Mouse (Mus musculus) hindbrain, embryonic 16.5 days (tissue): ENCODE data around the gene Cntnap4. TPM values are rescaled to one million over a fixed set of nuclear protein-coding genes. Genes with fewer than 3 reads are reported as not detected.
"Not testable (repeated sequence)": the region's sequence is repeated elsewhere in the genome, so short reads cannot be mapped to it uniquely, and the experiment has no call there.

Experiments
- ATAC-seq: fragments of 200-750 bp; cut with Nextera tagmentation; 2 replicates; pipeline ENCODE4 v1.8.0; 2017; ENCODE audit warnings: moderate TSS enrichment, moderate library complexity
- H3K27ac ChIP-seq: fragments of 300-500 bp; sonication (generic); 2 replicates; pipeline ENCODE4 v1.5.1; 2014; ENCODE audit warnings: low read depth, mild to moderate bottlenecking, control low read depth, low read length, moderate library complexity
- H3K27me3 ChIP-seq: fragments of 300-500 bp; sonication (generic); replicated peaks from 2 replicates; pipeline ENCODE4 v1.6.1; 2014; ENCODE audit warnings: low read length; ENCODE audit not compliant: control insufficient read depth, insufficient read depth
- H3K36me3 ChIP-seq: fragments of 300-500 bp; sonication (generic); 2 replicates; pipeline ENCODE4 v1.6.1; 2014; ENCODE audit warnings: mild to moderate bottlenecking, low read length, moderate library complexity, mixed read lengths; ENCODE audit not compliant: control insufficient read depth, insufficient read depth
- H3K4me1 ChIP-seq: fragments of 300-500 bp; sonication (generic); 2 replicates; pipeline ENCODE4 v1.6.1; 2014; ENCODE audit warnings: low read depth, low read length; ENCODE audit not compliant: control insufficient read depth, insufficient read depth
- H3K4me2 ChIP-seq: fragments of 300-500 bp; sonication (generic); 2 replicates; pipeline ENCODE4 v1.6.1; 2014; ENCODE audit warnings: mild to moderate bottlenecking, low read length, control low read depth, moderate library complexity
- H3K4me3 ChIP-seq: fragments of 300-500 bp; sonication (generic); 2 replicates; pipeline ENCODE4 v1.5.1; 2014; ENCODE audit warnings: mild to moderate bottlenecking, low read length, control low read depth, moderate library complexity
- H3K9ac ChIP-seq: fragments of 300-500 bp; sonication (generic); 2 replicates; pipeline ENCODE4 v1.6.1; 2014; ENCODE audit warnings: low read depth, mild to moderate bottlenecking, control low read depth, low read length, moderate library complexity
- H3K9me3 ChIP-seq: fragments of 300-500 bp; sonication (generic); 2 replicates; pipeline ENCODE4 v1.6.1; 2014; ENCODE audit warnings: mild to moderate bottlenecking, low read length, moderate library complexity; ENCODE audit not compliant: control insufficient read depth
- WGBS: fragments of 180-500 bp; shearing (Covaris S2); extraction: QIAGEN DNeasy Blood & Tissue Kit; methylation state at CpG from one replicate; pipeline ENCODE4 v1.1.7; 2014; 5-methylcytosine and 5-hydroxymethylcytosine counted together
- polyA plus RNA-seq: library from polyadenylated mRNA; unstranded; fragments of >200 nt; fragmentation: Nextera tagmentation; extraction: Ambion mirVana; gene quantifications from 2 replicates; pipeline ENCODE4 v1.2.1, GENCODE M21; 2015

Gene Cntnap4
- polyA plus RNA-seq, 1 experiment from 2014 or later = 22.1 TPM

GRCm38 (mm10) chr8:112747296-112747695 lies 177.5 kb downstream of the Cntnap4 start:
- Histone ChIP-seq H3K4me3 (no peak overlapping the region), H3K9me3 (no peaks in the 10 kb centered on the region), H3K4me1 (no peaks in the 10 kb centered on the region), H3K9ac (no peak overlapping the region), H3K27ac (0 out of 2 replicates have a peak overlapping the region, but pooled peaks have one; percentile 17), H3K27me3 (no peaks in the 10 kb centered on the region), H3K4me2 (no peak overlapping the region), H3K36me3 (no peaks in the 10 kb centered on the region)
- no peak for ATAC-seq
- WGBS = 86% methylated on average over 5 of the region's 5 CpGs

GRCm38 (mm10) chr8:112755171-112755570 lies 185.3 kb downstream of the Cntnap4 start:
- no peak overlapping the region for H3K4me3 ChIP-seq
- H3K9ac ChIP-seq = no peak overlapping the region
- H3K9me3 ChIP-seq = no peaks in the 10 kb centered on the region
- ATAC-seq = no peak
- H3K4me1 ChIP-seq = no peaks in the 10 kb centered on the region
- H3K4me2 ChIP-seq = no peak overlapping the region
- no peaks in the 10 kb centered on the region for H3K27me3 ChIP-seq
- WGBS = 78% methylated on average over 4 of the region's 4 CpGs
- H3K27ac ChIP-seq = no peak overlapping the region
- H3K36me3 ChIP-seq = no peaks in the 10 kb centered on the region

DNA sequence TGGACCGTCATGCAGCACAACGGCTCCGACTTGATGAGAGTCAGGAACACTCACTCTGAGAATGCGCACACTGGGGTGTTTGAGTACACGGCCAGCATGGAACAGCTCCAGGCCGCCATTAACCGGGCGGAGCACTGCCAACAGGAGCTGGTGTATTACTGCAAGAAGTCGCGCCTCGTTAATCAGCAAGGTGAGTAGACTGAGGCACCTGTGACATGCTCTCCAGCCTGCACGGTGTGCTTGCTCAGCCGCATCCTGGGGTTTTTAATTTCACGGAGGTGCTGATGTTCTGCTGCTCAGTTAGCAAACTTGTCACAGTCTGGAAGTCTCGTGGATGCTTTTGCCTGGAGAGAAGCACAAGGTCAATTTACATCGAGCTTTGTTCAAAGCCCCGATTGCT lies 233.2 kb downstream of the Cntnap4 start:
- 93% methylated on average over 17 of the region's 17 CpGs for WGBS

DNA sequence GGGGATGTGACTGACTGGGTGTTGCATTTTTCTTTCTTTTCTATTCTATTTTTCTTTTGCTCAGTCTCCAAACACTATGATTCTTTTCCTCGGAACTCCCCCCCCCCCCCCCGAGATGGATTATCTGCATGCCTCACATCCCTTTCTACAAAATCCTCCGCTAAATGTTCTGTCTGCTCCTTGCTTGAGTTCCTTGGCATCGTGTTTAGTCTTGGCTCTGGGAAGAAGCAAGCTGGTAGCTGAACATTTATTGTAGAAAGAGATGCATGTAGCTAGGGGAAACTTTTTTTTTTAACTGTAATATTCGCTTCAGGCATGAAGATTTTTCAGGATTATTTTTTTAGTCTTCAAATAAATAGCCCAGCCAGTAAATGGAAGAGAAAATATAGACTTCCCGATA lies 239.5 kb downstream of the Cntnap4 start:
- no peaks in the 10 kb centered on the region for H3K36me3 ChIP-seq
- no peaks in the 10 kb centered on the region for H3K9me3 ChIP-seq
- 53% methylated on average over 6 of the region's 6 CpGs for WGBS
- H3K27ac ChIP-seq = no peak overlapping the region
- ATAC-seq = no peak
- H3K4me1 ChIP-seq = no peaks in the 10 kb centered on the region
- no peaks in the 10 kb centered on the region for H3K27me3 ChIP-seq
- H3K9ac ChIP-seq = no peak overlapping the region
- H3K4me3 ChIP-seq = no peak overlapping the region
- H3K4me2 ChIP-seq = no peak overlapping the region

More for the DNA sequence above, 233.2 kb downstream of the Cntnap4 start:
- H3K27me3 ChIP-seq = no peaks in the 10 kb centered on the region
- no peak overlapping the region for H3K4me3 ChIP-seq
- H3K9ac ChIP-seq = no peak overlapping the region
- H3K27ac ChIP-seq = no peak overlapping the region
- H3K4me2 ChIP-seq = no peak overlapping the region
- H3K9me3 ChIP-seq = no peaks in the 10 kb centered on the region
- no peaks in the 10 kb centered on the region; the same call in 1 of the 2 replicates for H3K36me3 ChIP-seq
- no peak for ATAC-seq
- H3K4me1 ChIP-seq = no peaks in the 10 kb centered on the region

GRCm38 (mm10) chr8:112841057-112841456 lies 271.2 kb downstream of the Cntnap4 start:
- Histone ChIP-seq H3K4me1 (no peaks in the 10 kb centered on the region), H3K9ac (no peak overlapping the region), H3K27ac (no peak overlapping the region), H3K9me3 (no peaks in the 10 kb centered on the region), H3K4me3 (no peak overlapping the region), H3K36me3 (no peaks in the 10 kb centered on the region), H3K4me2 (no peak overlapping the region), H3K27me3 (no peaks in the 10 kb centered on the region)
- WGBS = 78% methylated on average over 2 of the region's 2 CpGs
- ATAC-seq = no peak

DNA sequence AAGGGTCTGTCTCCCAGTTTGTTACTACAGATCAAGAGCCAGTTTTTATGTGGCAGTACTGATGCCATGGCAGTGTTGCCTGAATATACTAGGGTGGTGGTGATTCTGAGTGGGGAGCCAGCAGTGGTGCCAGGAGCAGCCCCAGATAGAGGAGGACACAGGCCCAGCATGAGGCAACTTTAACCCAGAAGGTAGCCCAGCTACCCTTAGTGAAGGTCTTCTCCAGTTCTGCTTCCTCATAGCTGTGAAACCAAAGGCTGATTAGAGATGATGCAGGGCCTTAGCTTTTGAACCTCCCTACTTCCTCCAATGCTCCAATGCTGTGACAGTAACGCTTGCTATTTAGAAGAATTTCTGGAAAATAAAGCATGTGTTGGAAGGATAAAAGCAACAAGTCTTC lies 279.7 kb downstream of the Cntnap4 start:
- H3K36me3 ChIP-seq, H3K4me2 ChIP-seq, H3K27ac ChIP-seq, H3K9ac ChIP-seq, H3K9me3 ChIP-seq, ATAC-seq, H3K4me3 ChIP-seq, H3K4me1 ChIP-seq, H3K27me3 ChIP-seq: not testable (repeated sequence)
- WGBS = 100% methylated on average over 1 of the region's 1 CpGs

GRCm38 (mm10) chr8:112906458-112907112 lies 336.7 kb downstream of the Cntnap4 start:
- H3K9ac ChIP-seq = no peak overlapping the region
- H3K9me3 ChIP-seq = no peaks in the 10 kb centered on the region
- WGBS = 17% methylated on average over 8 of the region's 8 CpGs
- peak overlapping the region; percentile 7 for H3K27ac ChIP-seq
- no peak overlapping the region for H3K4me3 ChIP-seq
- peak; percentile 82 for ATAC-seq
- peak overlapping the region; percentile 34 for H3K4me2 ChIP-seq
- H3K4me1 ChIP-seq = peaks cover 8% of the 10 kb centered on the region
- no peaks in the 10 kb centered on the region for H3K36me3 ChIP-seq
- H3K27me3 ChIP-seq = no peaks in the 10 kb centered on the region

DNA sequence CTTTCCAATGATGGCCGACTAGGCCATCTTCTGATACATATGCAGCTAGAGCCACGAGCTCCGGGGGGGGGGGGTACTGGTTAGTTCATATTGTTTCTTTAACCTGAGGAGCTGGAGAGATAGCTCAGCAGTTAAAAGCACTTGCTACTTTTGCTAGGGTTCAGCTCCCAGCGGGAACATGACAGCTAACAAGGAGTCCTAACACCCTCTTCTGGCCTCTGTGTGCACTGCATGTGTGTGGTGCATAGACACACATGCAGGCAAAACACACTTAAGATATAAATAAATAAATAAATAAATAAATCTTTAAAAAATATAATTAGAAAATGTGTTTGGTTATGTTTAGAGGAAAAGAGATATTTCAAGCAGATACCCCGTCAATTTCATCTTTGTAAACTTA lies 339.7 kb downstream of the Cntnap4 start:
- Histone ChIP-seq H3K4me3 (no peak overlapping the region), H3K27me3 (no peaks in the 10 kb centered on the region), H3K9me3 (no peaks in the 10 kb centered on the region), H3K9ac (no peak overlapping the region), H3K4me1 (peaks cover 8% of the 10 kb centered on the region), H3K36me3 (no peaks in the 10 kb centered on the region), H3K4me2 (no peak overlapping the region), H3K27ac (no peak overlapping the region)
- ATAC-seq = no peak
- 64% methylated on average over 5 of the region's 5 CpGs for WGBS

DNA sequence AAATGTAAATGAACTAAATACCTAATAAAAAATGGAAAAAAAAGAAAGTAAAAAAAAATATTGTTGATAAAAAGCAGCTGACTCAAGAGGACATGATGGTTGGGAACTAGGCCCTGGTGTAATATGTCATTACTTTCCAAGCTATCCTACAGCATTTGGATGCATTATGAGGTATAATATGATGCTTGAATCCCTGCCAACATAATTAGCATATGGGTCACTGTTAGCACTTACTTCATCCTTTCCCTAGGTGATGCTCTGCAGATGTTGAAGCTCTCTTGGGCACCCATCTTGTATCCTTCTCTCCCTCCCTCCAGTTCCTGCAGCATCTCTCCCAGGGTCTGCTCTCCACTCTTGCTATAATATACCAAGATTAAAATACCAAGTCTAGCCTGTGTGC lies 341.6 kb downstream of the Cntnap4 start:
- no peaks in the 10 kb centered on the region for H3K36me3 ChIP-seq
- ATAC-seq = no peak
- no peaks in the 10 kb centered on the region for H3K9me3 ChIP-seq
- no peak overlapping the region for H3K4me2 ChIP-seq
- H3K4me1 ChIP-seq = peaks cover 6% of the 10 kb centered on the region
- H3K27me3 ChIP-seq = no peaks in the 10 kb centered on the region
- no peak overlapping the region for H3K27ac ChIP-seq
- H3K4me3 ChIP-seq = no peak overlapping the region
- H3K9ac ChIP-seq = no peak overlapping the region

DNA sequence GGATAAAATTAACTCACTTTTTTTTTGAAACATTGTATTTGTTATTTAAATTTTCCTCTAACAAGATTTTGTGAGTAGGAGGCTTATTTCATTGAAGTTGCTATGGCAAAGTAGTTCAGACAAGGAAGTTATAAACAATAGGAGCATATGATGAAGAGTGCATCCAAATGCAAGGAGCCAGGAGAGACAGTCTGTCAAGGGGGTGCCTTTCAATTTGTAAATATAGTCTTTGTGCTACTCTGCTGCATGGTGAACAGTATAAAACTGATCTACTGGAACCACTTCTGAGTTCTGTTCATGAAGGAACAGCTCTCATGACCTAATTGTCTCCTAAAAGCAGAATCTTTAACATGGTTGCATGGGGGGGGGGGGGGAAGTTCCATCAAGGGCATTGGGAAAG lies 352.3 kb downstream of the Cntnap4 start:
- no peak for ATAC-seq
- H3K27ac ChIP-seq = no peak overlapping the region
- no peaks in the 10 kb centered on the region for H3K27me3 ChIP-seq
- no peak overlapping the region for H3K4me2 ChIP-seq
- no peaks in the 10 kb centered on the region for H3K9me3 ChIP-seq
- no peak overlapping the region for H3K9ac ChIP-seq
- no peak overlapping the region for H3K4me3 ChIP-seq
- no peaks in the 10 kb centered on the region for H3K36me3 ChIP-seq
- H3K4me1 ChIP-seq = peaks cover 2% of the 10 kb centered on the region; the same call in 1 of the 2 replicates
